Mouse (Mus musculus) MEL (cell line): ENCODE measurements around the gene Krtap21-1. TPM values are rescaled to one million over a fixed set of nuclear protein-coding genes. Genes with fewer than 3 reads are reported as not detected.

Experiments used
- DNase-seq: peaks from one replicate; pipeline ENCODE4 v3.0.0; 2011; ENCODE audit warnings: low read depth, low spot score
- H3K27ac ChIP-seq: 2 replicates; pipeline ENCODE4 v1.5.1; 2012; ENCODE audit warnings: low read depth, mild to moderate bottlenecking, control low read depth, low read length, moderate library complexity; ENCODE audit not compliant: control insufficient read depth
- H3K27me3 ChIP-seq, 2 experiments: fragments of 150-350 bp in 1 of 2; sonication (generic) in 1 of 2; 2 replicates each; pipeline ENCODE4 v1.6.1; 2012; ENCODE audit warnings: low read length in 2 of 2, mild to moderate bottlenecking in 2 of 2, improper control_type of control experiment in 1 of 2, moderate library complexity in 1 of 2; ENCODE audit not compliant: insufficient read depth in 2 of 2, control insufficient read depth in 1 of 2
- H3K36me3 ChIP-seq, 2 experiments: 2 replicates each; pipeline ENCODE4 v1.6.1; 2012 to 2014; ENCODE audit warnings: low read length in 2 of 2, improper control_type of control experiment in 1 of 2, inconsistent platforms in 1 of 2, mild to moderate bottlenecking in 1 of 2; ENCODE audit not compliant: insufficient read depth in 2 of 2, control insufficient read depth in 1 of 2
- H3K4me1 ChIP-seq, 2 experiments: fragments of 150-350 bp in 1 of 2; sonication (generic) in 1 of 2; 2 replicates each; pipeline ENCODE4 v1.6.1; 2012; ENCODE audit warnings: low read length in 2 of 2, improper control_type of control experiment in 1 of 2, mild to moderate bottlenecking in 1 of 2; ENCODE audit not compliant: insufficient read depth in 2 of 2, control insufficient read depth in 1 of 2
- H3K4me3 ChIP-seq, 2 experiments: fragments of 150-350 bp in 1 of 2; sonication (generic) in 1 of 2; 2 replicates each; pipeline ENCODE4 v1.5.1; 2012; ENCODE audit warnings: low read depth in 2 of 2, low read length in 2 of 2, mild to moderate bottlenecking in 2 of 2, moderate library complexity in 2 of 2, control low read depth in 1 of 2, improper control_type of control experiment in 1 of 2; ENCODE audit not compliant: control insufficient read depth in 1 of 2, insufficient read depth in 1 of 2
- H3K79me2 ChIP-seq: 2 replicates; pipeline ENCODE4 v1.6.1; 2012; ENCODE audit warnings: mild to moderate bottlenecking, low read length, moderate library complexity; ENCODE audit not compliant: control insufficient read depth, poor library complexity, insufficient read depth
- H3K9ac ChIP-seq: 2 replicates; pipeline ENCODE4 v1.6.1; 2012; ENCODE audit warnings: low read depth, mild to moderate bottlenecking, control low read depth, low read length, moderate library complexity; ENCODE audit not compliant: control insufficient read depth, poor library complexity, severe bottlenecking
- H3K9me3 ChIP-seq: fragments of 150-350 bp; sonication (generic); replicated peaks from 2 replicates; pipeline ENCODE4 v1.6.1; 2012; ENCODE audit warnings: mild to moderate bottlenecking, low read length, improper control_type of control experiment, moderate library complexity; ENCODE audit not compliant: insufficient read depth
- MAZ ChIP-seq: IDR thresholded peaks from 2 replicates; pipeline ENCODE4 v1.6.1; 2012; ENCODE audit warnings: low read depth, mild to moderate bottlenecking, inconsistent platforms, low read length, improper control_type of control experiment
- MYB ChIP-seq: IDR thresholded peaks from 2 replicates; pipeline ENCODE4 v1.6.1; 2011; ENCODE audit warnings: mild to moderate bottlenecking, low read depth, low read length, improper control_type of control experiment
- NRF1 ChIP-seq: IDR thresholded peaks from 2 replicates; pipeline ENCODE4 v1.6.1; 2014; ENCODE audit warnings: low read depth, mild to moderate bottlenecking, inconsistent platforms, low read length, improper control_type of control experiment, moderate library complexity; ENCODE audit not compliant: poor library complexity, insufficient read depth, severe bottlenecking
- POLR2AphosphoS5 ChIP-seq: IDR thresholded peaks from 2 replicates; pipeline ENCODE4 v1.6.1; 2012; ENCODE audit warnings: low read depth, borderline replicate concordance, mild to moderate bottlenecking, inconsistent platforms, low read length, moderate library complexity, mixed read lengths
- TAL1 ChIP-seq: IDR thresholded peaks from 2 replicates; pipeline ENCODE4 v1.6.1; 2012; ENCODE audit warnings: mild to moderate bottlenecking, inconsistent platforms, low read length, moderate library complexity, mixed read lengths
- polyA plus RNA-seq, 2 experiments: library from polyadenylated mRNA; stranded (reverse) in 1 of 2; unstranded in 1 of 2; fragments of >175 nt in 1 of 2; fragments of >200 nt in 1 of 2; gene quantifications; 2 replicates each; pipeline versions ENCODE4 v1.2.1 to v1.2.4; 2012; ENCODE audit warnings: low replicate concordance in 2 of 2, low read depth in 1 of 2; ENCODE audit not compliant: insufficient read length in 2 of 2, insufficient read depth in 1 of 2, missing spikeins in 1 of 2
- total RNA-seq: library from RNA; depleted of rRNA; stranded (reverse); fragments of 300-350 nt; gene quantifications from 2 replicates; pipeline ENCODE4 v1.2.3, GENCODE M21; 2012; rRNA removed

Gene Krtap21-1
- total and polyA plus RNA-seq, 3 experiments: not detected

- Histone ChIP-seq H3K9me3 (no peaks in the 10 kb centered on the region), H3K36me3 (no peaks in the 10 kb centered on the region)
- TF ChIP-seq MYB: no peak
- no peak for TF ChIP-seq NRF1
- TF ChIP-seq TAL1: no peak
Observed at GRCm38 (mm10) chr16:89410345-89411068, 6.8 kb upstream of the Krtap21-1 start.

GRCm38 (mm10) chr16:89372734-89373461 lies 30.8 kb downstream of the Krtap21-1 start:
- H3K4me3 ChIP-seq: no peak overlapping the region
- no peak overlapping the region for H3K9ac ChIP-seq
- TF ChIP-seq MAZ (no peak), POLR2AphosphoS5 (no peak)
- H3K27ac ChIP-seq: no peak overlapping the region
- no peaks in the 10 kb centered on the region for H3K79me2 ChIP-seq
- no peaks in the 10 kb centered on the region for H3K27me3 ChIP-seq
- no peaks in the 10 kb centered on the region for H3K36me3 ChIP-seq
- no peaks in the 10 kb centered on the region for H3K9me3 ChIP-seq
- no peak for DNase-seq
- H3K4me1 ChIP-seq: no peaks in the 10 kb centered on the region

More at GRCm38 (mm10) chr16:89410345-89411068, 6.8 kb upstream of the Krtap21-1 start:
- no peaks in the 10 kb centered on the region for H3K79me2 ChIP-seq
- H3K27me3 ChIP-seq: no peaks in the 10 kb centered on the region
- no peaks in the 10 kb centered on the region for H3K4me1 ChIP-seq
- H3K27ac ChIP-seq: no peak overlapping the region
- H3K4me3 ChIP-seq: no peak overlapping the region
- DNase-seq: no peak
- H3K9ac ChIP-seq: no peak overlapping the region

Other genes with a start within 250 kb of the Krtap21-1 start
- not detected in 2 replicates for gene Gm9789, start 245.9 kb downstream of the Krtap21-1 start, total RNA-seq
- not detected for gene Gm9789, start 245.9 kb downstream of the Krtap21-1 start, polyA plus RNA-seq
- not detected in 2 replicates for gene Gm7735, start 234.4 kb downstream of the Krtap21-1 start, total RNA-seq
- not detected for gene Gm7735, start 234.4 kb downstream of the Krtap21-1 start, polyA plus RNA-seq
- gene 1110057P08Rik, start 229.1 kb downstream of the Krtap21-1 start, total RNA-seq: not detected in 2 replicates
- not detected for gene 1110057P08Rik, start 229.1 kb downstream of the Krtap21-1 start, polyA plus RNA-seq
- gene Krtap20-2, start 198.0 kb downstream of the Krtap21-1 start, total RNA-seq: not detected in 2 replicates
- gene Krtap20-2, start 198.0 kb downstream of the Krtap21-1 start, polyA plus RNA-seq: not detected
- gene Krtap6-2, start 16.2 kb upstream of the Krtap21-1 start, total RNA-seq: not detected in 2 replicates
- not detected for gene Krtap6-2, start 16.2 kb upstream of the Krtap21-1 start, polyA plus RNA-seq
- gene Krtap8-1, start 84.1 kb upstream of the Krtap21-1 start, total RNA-seq: not detected in 2 replicates
- gene Krtap8-1, start 84.1 kb upstream of the Krtap21-1 start, polyA plus RNA-seq: not detected
- not detected in 2 replicates for gene Krtap7-1, start 104.5 kb upstream of the Krtap21-1 start, total RNA-seq
- gene Krtap7-1, start 104.5 kb upstream of the Krtap21-1 start, polyA plus RNA-seq: not detected
- gene Krtap11-1, start 167.3 kb upstream of the Krtap21-1 start, total RNA-seq: not detected in 2 replicates
- gene Krtap11-1, start 167.3 kb upstream of the Krtap21-1 start, polyA plus RNA-seq: not detected